Mouse (Mus musculus): ENCODE data around the gene Tmem273.

Tmem273 gene

GRCm38 (mm10) chr14:32812429-32812828 is 26.7 kb downstream of the Tmem273 start:
- no peak for DNase-seq (ENCODE audit: low spot score)

- DNase-seq (ENCODE audit: low spot score): no peak
Observed at GRCm38 (mm10) chr14:32814961-32815360, 29.2 kb downstream of the Tmem273 start.

- no peak for DNase-seq (ENCODE audit: low spot score)
Observed at GRCm38 (mm10) chr14:32816533-32816932, 30.8 kb downstream of the Tmem273 start.

- no peak for DNase-seq (ENCODE audit: low spot score)
Observed at GRCm38 (mm10) chr14:32817258-32817657, 31.5 kb downstream of the Tmem273 start.

- DNase-seq (ENCODE audit: low spot score): no peak
Observed at GRCm38 (mm10) chr14:32819297-32819696, 33.5 kb downstream of the Tmem273 start.

GRCm38 (mm10) chr14:32822812-32823211 is 37.0 kb downstream of the Tmem273 start:
- no peak for DNase-seq (ENCODE audit: low spot score)

- DNase-seq (ENCODE audit: low spot score): no peak
Observed at GRCm38 (mm10) chr14:32823861-32824260, 38.1 kb downstream of the Tmem273 start.

GRCm38 (mm10) chr14:32824267-32825150 is 38.7 kb downstream of the Tmem273 start:
- no peak for DNase-seq (ENCODE audit: low spot score)

- DNase-seq (ENCODE audit: low spot score): peak; percentile 48
Observed at GRCm38 (mm10) chr14:32825426-32826032, 39.8 kb downstream of the Tmem273 start.

GRCm38 (mm10) chr14:32827165-32827564 is 41.4 kb downstream of the Tmem273 start:
- DNase-seq (ENCODE audit: low spot score): peak; percentile 61

GRCm38 (mm10) chr14:32827994-32828650 is 42.4 kb downstream of the Tmem273 start:
- peak; percentile 51 for DNase-seq (ENCODE audit: low spot score)

GRCm38 (mm10) chr14:32833847-32834246 is 48.1 kb downstream of the Tmem273 start, which contains the start of gene Fam170b:
Fam170b (plus strand) TSS chr14:32833962.
- DNase-seq (ENCODE audit: low spot score): no peak

- DNase-seq (ENCODE audit: low spot score): no peak
Observed at GRCm38 (mm10) chr14:32835181-32835580, 49.4 kb downstream of the Tmem273 start.

GRCm38 (mm10) chr14:32835596-32835995 is 49.8 kb downstream of the Tmem273 start:
- no peak for DNase-seq (ENCODE audit: low spot score)

GRCm38 (mm10) chr14:32836191-32836590 is 50.4 kb downstream of the Tmem273 start:
- no peak for DNase-seq (ENCODE audit: low spot score)

GRCm38 (mm10) chr14:32842052-32842451 is 56.3 kb downstream of the Tmem273 start:
- no peak for DNase-seq (ENCODE audit: low spot score)

- no peak for DNase-seq (ENCODE audit: low spot score)
Observed at GRCm38 (mm10) chr14:32854059-32854458, 68.3 kb downstream of the Tmem273 start.

- DNase-seq (ENCODE audit: low spot score): no peak
Observed at GRCm38 (mm10) chr14:32856246-32856645, 70.5 kb downstream of the Tmem273 start.

- peak; percentile 78 for DNase-seq (ENCODE audit: low spot score)
Observed at GRCm38 (mm10) chr14:32856681-32857328, 71.0 kb downstream of the Tmem273 start, which contains the start of gene Vstm4. Vstm4 (plus strand) TSS chr14:32856756.

GRCm38 (mm10) chr14:32858361-32858760 is 72.6 kb downstream of the Tmem273 start:
- DNase-seq (ENCODE audit: low spot score): no peak

GRCm38 (mm10) chr14:32858941-32859510 is 73.3 kb downstream of the Tmem273 start:
- no peak for DNase-seq (ENCODE audit: low spot score)

Data from urinary bladder, postnatal 14 days (tissue).